Mouse (Mus musculus): ENCODE measurements at regions not wholly inside any gene's neighbourhood (a gene's known extent, or its start where the extent isn't known, plus 50 kb on each side); places are given as distances from the start of the nearest gene placed in this dataset.

- no peak for DNase-seq (ENCODE audit: low spot score in 2 of 2)
Observed at GRCm38 (mm10) chr3:37975194-37975756, 251.0 kb upstream of the Gm5148 start.

GRCm38 (mm10) chr3:37972931-37973330, 248.6 kb upstream of the Gm5148 start:
- no peak for DNase-seq (ENCODE audit: low spot score in 2 of 2)

GRCm38 (mm10) chr3:37971240-37971639, 246.9 kb upstream of the Gm5148 start:
- no peak for DNase-seq (ENCODE audit: low spot score in 2 of 2)

GRCm38 (mm10) chr3:37968654-37969053, 244.4 kb upstream of the Gm5148 start:
- DNase-seq (ENCODE audit: low spot score in 2 of 2) = no peak

- DNase-seq (ENCODE audit: low spot score in 2 of 2) = no peak
Observed at GRCm38 (mm10) chr3:37965221-37965620, 240.9 kb upstream of the Gm5148 start.

GRCm38 (mm10) chr3:37964083-37964482, 239.8 kb upstream of the Gm5148 start:
- no peak for DNase-seq (ENCODE audit: low spot score in 2 of 2)

GRCm38 (mm10) chr3:37962811-37963210, 238.5 kb upstream of the Gm5148 start:
- DNase-seq (ENCODE audit: low spot score in 2 of 2) = no peak

GRCm38 (mm10) chr3:37962043-37962810, 237.9 kb upstream of the Gm5148 start:
- DNase-seq (ENCODE audit: low spot score in 2 of 2) = no peak

GRCm38 (mm10) chr3:37958361-37958978, 234.2 kb upstream of the Gm5148 start:
- DNase-seq (ENCODE audit: low spot score in 2 of 2) = no peak

- no peak for DNase-seq (ENCODE audit: low spot score in 2 of 2)
Observed at GRCm38 (mm10) chr3:37956543-37956942, 232.3 kb upstream of the Gm5148 start.

- no peak for DNase-seq (ENCODE audit: low spot score in 2 of 2)
Observed at GRCm38 (mm10) chr3:37952891-37953290, 228.6 kb upstream of the Gm5148 start.

- no peak for DNase-seq (ENCODE audit: low spot score in 2 of 2)
Observed at GRCm38 (mm10) chr3:37952251-37952650, 228.0 kb upstream of the Gm5148 start.

- DNase-seq (ENCODE audit: low spot score in 2 of 2) = no peak
Observed at GRCm38 (mm10) chr3:37943661-37944060, 219.4 kb upstream of the Gm5148 start.

GRCm38 (mm10) chr3:37940016-37940415, 215.7 kb upstream of the Gm5148 start:
- DNase-seq (ENCODE audit: low spot score in 2 of 2) = no peak

- no peak for DNase-seq (ENCODE audit: low spot score in 2 of 2)
Observed at GRCm38 (mm10) chr3:37938870-37939269, 214.6 kb upstream of the Gm5148 start.

GRCm38 (mm10) chr3:37938284-37938596, 213.9 kb upstream of the Gm5148 start:
- DNase-seq (ENCODE audit: low spot score in 2 of 2) = no peak

- DNase-seq (ENCODE audit: low spot score in 2 of 2) = no peak
Observed at GRCm38 (mm10) chr3:37937381-37938283, 213.3 kb upstream of the Gm5148 start.

- no peak for DNase-seq (ENCODE audit: low spot score in 2 of 2)
Observed at GRCm38 (mm10) chr3:37936251-37936931, 212.1 kb upstream of the Gm5148 start.

- no peak for DNase-seq (ENCODE audit: low spot score in 2 of 2)
Observed at GRCm38 (mm10) chr3:37934905-37935708, 210.8 kb upstream of the Gm5148 start.

- DNase-seq (ENCODE audit: low spot score in 2 of 2) = no peak
Observed at GRCm38 (mm10) chr3:37934236-37934635, 209.9 kb upstream of the Gm5148 start.

GRCm38 (mm10) chr3:37928731-37929130, 204.4 kb upstream of the Gm5148 start:
- DNase-seq (ENCODE audit: low spot score in 2 of 2) = no peak

Data from spleen, postnatal 14 days (tissue).